Mouse (Mus musculus) myocyte (in vitro differentiated cells): Measurements from ENCODE around the gene Dpyd.

Experiments used
- E2F4 ChIP-seq: IDR thresholded peaks from one replicate; pipeline ENCODE4 v1.6.1; 2011; ENCODE audit warnings: mild to moderate bottlenecking, control low read depth, moderate library complexity; ENCODE audit not compliant: insufficient read depth
- MYOD1 ChIP-seq, 3 experiments: IDR thresholded peaks; one replicate each; pipeline ENCODE4 v1.6.1; 2011; ENCODE audit warnings: control low read depth in 2 of 3, low read depth in 2 of 3, mild to moderate bottlenecking in 2 of 3, moderate library complexity in 1 of 3; ENCODE audit not compliant: insufficient read length in 2 of 3, control insufficient read depth in 1 of 3
- MYOG ChIP-seq, 3 experiments: IDR thresholded peaks; one replicate each; pipeline ENCODE4 v1.6.1; 2011; ENCODE audit warnings: control low read depth in 2 of 3, low read depth in 2 of 3, mild to moderate bottlenecking in 2 of 3; ENCODE audit not compliant: insufficient read length in 2 of 3, control insufficient read depth in 1 of 3, insufficient read depth in 1 of 3
- POLR2A ChIP-seq: IDR thresholded peaks from one replicate; pipeline ENCODE4 v1.6.1; 2011; ENCODE audit warnings: low read depth, mild to moderate bottlenecking, control low read depth, moderate library complexity; ENCODE audit not compliant: insufficient read length
- POLR2AphosphoS2 ChIP-seq: IDR thresholded peaks from one replicate; pipeline ENCODE4 v1.6.1; 2011; ENCODE audit warnings: low read depth, control low read depth; ENCODE audit not compliant: insufficient read length

DNA sequence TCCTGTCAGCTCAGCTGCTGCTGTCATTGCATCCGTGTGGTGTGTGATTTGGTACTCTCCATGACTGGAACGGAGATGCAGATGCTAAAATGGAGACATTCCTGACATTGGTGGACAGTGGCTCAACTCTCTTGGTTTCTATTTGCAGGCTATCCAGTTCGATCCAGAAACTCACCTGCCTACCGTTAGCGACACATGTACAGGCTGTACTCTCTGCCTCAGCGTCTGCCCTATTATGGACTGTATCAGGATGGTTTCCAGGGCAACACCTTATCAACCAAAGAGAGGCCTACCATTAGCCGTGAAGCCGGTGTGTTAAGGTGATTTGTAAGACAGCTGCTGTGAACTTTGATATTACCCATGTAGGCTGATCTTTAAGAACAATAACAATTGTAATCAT lies 869.4 kb downstream of the Dpyd start:
- TF ChIP-seq POLR2A (no peak), E2F4 (no peak), MYOD1 (IDR thresholded peaks at IDR 0.05; ENCODE audit: control insufficient read depth in 1 of 3, insufficient read length in 2 of 3, low read depth in 2 of 3) (no peak), POLR2AphosphoS2 (no peak), MYOG (IDR thresholded peaks at IDR 0.05; ENCODE audit: control insufficient read depth in 1 of 3, insufficient read depth in 1 of 3, insufficient read length in 2 of 3, low read depth in 2 of 3) (no peak)
